Mouse (Mus musculus): Measurements from ENCODE around the gene Trip10. TPM values are rescaled to one million over a fixed set of nuclear protein-coding genes. Genes with fewer than 3 reads are reported as not detected.

The Trip10 gene
- polyA plus RNA-seq, 1 experiment = 30.3 TPM

DNA sequence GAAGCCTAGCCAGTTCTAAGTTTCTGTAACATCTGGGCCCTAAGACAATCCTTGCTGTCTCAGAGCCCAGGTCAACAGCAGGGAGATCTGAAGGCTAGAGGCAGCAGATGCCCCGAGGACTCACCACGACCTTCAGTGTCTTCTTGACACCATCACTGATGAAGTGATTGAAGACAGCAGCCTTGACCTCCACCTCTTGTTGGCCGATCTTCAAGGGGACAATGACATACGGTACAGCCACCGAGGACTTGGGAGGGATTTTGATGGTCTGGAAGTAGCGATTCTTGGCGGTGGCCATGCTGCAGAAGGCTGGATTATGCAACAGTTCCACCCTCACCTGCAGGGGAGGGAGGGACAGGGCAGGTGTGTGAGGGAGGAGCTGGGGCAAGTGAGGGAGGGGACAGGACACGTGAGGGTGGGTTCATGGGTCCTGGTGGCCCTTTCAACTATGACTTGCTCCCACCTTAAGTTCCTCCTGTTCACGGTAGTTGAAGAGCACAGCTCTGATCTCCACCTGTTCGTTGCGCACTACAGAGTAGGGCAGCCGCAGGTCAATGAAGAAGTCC is 30.8 kb upstream of the Trip10 start:
- no peak for TF ChIP-seq POLR2A (IDR thresholded peaks at IDR 0.05; ENCODE audit: low read depth, low read length)
- no peak for TF ChIP-seq CTCF (IDR thresholded peaks at IDR 0.05; ENCODE audit: extremely low read depth, insufficient read length, insufficient replicate concordance, low read depth, low read length)
- WGBS = 60% methylated on average over 12 of the region's 12 CpGs
- no peaks in the 10 kb centered on the region for H3K27me3 ChIP-seq (ENCODE audit: control insufficient read depth, insufficient read depth, low read length)
- H3K36me3 ChIP-seq (ENCODE audit: control insufficient read depth, insufficient read depth, low read length) = no peaks in the 10 kb centered on the region
- no peak overlapping the region for H3K27ac ChIP-seq (ENCODE audit: insufficient read depth, low read depth, low read length)
- no peak overlapping the region for H3K4me3 ChIP-seq (ENCODE audit: low read depth, low read length)
- H3K4me1 ChIP-seq (ENCODE audit: control insufficient read depth, insufficient read depth, insufficient read length, low read length) = 0 out of 2 replicates have a peak, but pooled peaks cover 2% of the 10 kb centered on the region

GRCm38 (mm10) chr17:57219167-57219883 is 29.9 kb upstream of the Trip10 start:
- WGBS = 16% methylated on average over 11 of the region's 11 CpGs

DNA sequence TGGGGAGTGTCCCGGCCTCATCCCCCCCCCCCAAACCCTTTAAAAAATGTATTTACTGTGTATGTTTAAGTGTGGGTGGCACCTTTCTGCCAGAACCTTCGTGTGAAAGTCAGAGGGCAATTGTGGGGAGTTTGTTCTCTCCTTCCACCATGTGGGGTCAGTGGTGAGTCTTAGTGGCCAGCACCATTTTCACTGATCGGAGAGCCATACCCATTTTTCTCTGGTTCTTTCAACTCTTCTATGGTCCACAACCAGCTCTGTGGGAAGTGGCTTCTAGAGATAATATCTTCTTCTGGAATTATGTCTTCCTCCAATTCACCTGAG is 29.4 kb upstream of the Trip10 start:
- TF ChIP-seq CTCF (IDR thresholded peaks at IDR 0.05; ENCODE audit: extremely low read depth, insufficient read length, insufficient replicate concordance, low read depth, low read length) = peak; percentile 62; the same call in 1 of the 2 replicates
- no peak for TF ChIP-seq POLR2A (IDR thresholded peaks at IDR 0.05; ENCODE audit: low read depth, low read length)
- WGBS = 10% methylated on average over 3 of the region's 3 CpGs
- Histone ChIP-seq H3K36me3 (ENCODE audit: control insufficient read depth, insufficient read depth, low read length) (no peaks in the 10 kb centered on the region), H3K4me3 (ENCODE audit: low read depth, low read length) (no peak overlapping the region), H3K27me3 (ENCODE audit: control insufficient read depth, insufficient read depth, low read length) (no peaks in the 10 kb centered on the region), H3K27ac (ENCODE audit: insufficient read depth, low read depth, low read length) (no peak overlapping the region), H3K4me1 (ENCODE audit: control insufficient read depth, insufficient read depth, insufficient read length, low read length) (0 out of 2 replicates have a peak, but pooled peaks cover 2% of the 10 kb centered on the region)

More at GRCm38 (mm10) chr17:57219167-57219883, 29.9 kb upstream of the Trip10 start:
- Histone ChIP-seq H3K4me3 (ENCODE audit: low read depth, low read length) (no peak overlapping the region), H3K4me1 (ENCODE audit: control insufficient read depth, insufficient read depth, insufficient read length, low read length) (0 out of 2 replicates have a peak, but pooled peaks cover 2% of the 10 kb centered on the region), H3K27me3 (ENCODE audit: control insufficient read depth, insufficient read depth, low read length) (no peaks in the 10 kb centered on the region), H3K27ac (ENCODE audit: insufficient read depth, low read depth, low read length) (no peak overlapping the region), H3K36me3 (ENCODE audit: control insufficient read depth, insufficient read depth, low read length) (no peaks in the 10 kb centered on the region)
- TF ChIP-seq CTCF (IDR thresholded peaks at IDR 0.05; ENCODE audit: extremely low read depth, insufficient read length, insufficient replicate concordance, low read depth, low read length) = peak; percentile 61; the same call in 1 of the 2 replicates
- no peak for TF ChIP-seq POLR2A (IDR thresholded peaks at IDR 0.05; ENCODE audit: low read depth, low read length)

- H3K36me3 ChIP-seq (ENCODE audit: control insufficient read depth, insufficient read depth, low read length) = no peaks in the 10 kb centered on the region
- no peak overlapping the region for H3K4me3 ChIP-seq (ENCODE audit: low read depth, low read length)
- 53% methylated on average over 4 of the region's 4 CpGs for WGBS
- H3K4me1 ChIP-seq (ENCODE audit: control insufficient read depth, insufficient read depth, insufficient read length, low read length) = 0 out of 2 replicates have a peak, but pooled peaks cover 2% of the 10 kb centered on the region
- H3K27me3 ChIP-seq (ENCODE audit: control insufficient read depth, insufficient read depth, low read length) = no peaks in the 10 kb centered on the region
- H3K27ac ChIP-seq (ENCODE audit: insufficient read depth, low read depth, low read length) = no peak overlapping the region
- TF ChIP-seq CTCF (IDR thresholded peaks at IDR 0.05; ENCODE audit: extremely low read depth, insufficient read length, insufficient replicate concordance, low read depth, low read length) (no peak), POLR2A (IDR thresholded peaks at IDR 0.05; ENCODE audit: low read depth, low read length) (no peak)
Measured at GRCm38 (mm10) chr17:57221911-57222310, 27.3 kb upstream of the Trip10 start.

GRCm38 (mm10) chr17:57223313-57223712 is 25.9 kb upstream of the Trip10 start:
- H3K36me3 ChIP-seq (ENCODE audit: control insufficient read depth, insufficient read depth, low read length) = no peaks in the 10 kb centered on the region
- H3K27me3 ChIP-seq (ENCODE audit: control insufficient read depth, insufficient read depth, low read length) = no peaks in the 10 kb centered on the region
- no peak overlapping the region for H3K4me3 ChIP-seq (ENCODE audit: low read depth, low read length)
- no peak overlapping the region for H3K27ac ChIP-seq (ENCODE audit: insufficient read depth, low read depth, low read length)
- 68% methylated on average over 9 of the region's 9 CpGs for WGBS
- H3K4me1 ChIP-seq (ENCODE audit: control insufficient read depth, insufficient read depth, insufficient read length, low read length) = 0 out of 2 replicates have a peak, but pooled peaks cover 2% of the 10 kb centered on the region
- no peak for TF ChIP-seq CTCF (IDR thresholded peaks at IDR 0.05; ENCODE audit: extremely low read depth, insufficient read length, insufficient replicate concordance, low read depth, low read length)
- no peak for TF ChIP-seq POLR2A (IDR thresholded peaks at IDR 0.05; ENCODE audit: low read depth, low read length)

DNA sequence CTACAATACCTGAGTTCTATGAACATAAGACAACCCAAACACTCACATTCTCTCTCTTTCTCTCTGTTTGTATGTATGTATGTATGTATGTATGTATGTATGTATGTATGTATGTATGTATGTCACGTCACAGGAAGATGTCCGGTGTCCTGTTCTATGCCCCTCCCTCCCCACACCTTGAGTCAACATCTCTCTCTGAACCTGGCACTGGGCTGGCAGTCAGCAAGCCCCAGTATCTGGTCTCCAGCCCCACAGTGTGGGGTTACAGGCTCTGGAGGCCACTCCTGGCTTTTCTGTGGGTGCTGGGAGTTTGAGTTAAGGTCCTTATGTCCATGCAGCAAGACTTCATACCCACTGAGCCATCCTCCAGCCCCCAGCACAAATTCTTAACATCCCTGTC is 21.8 kb upstream of the Trip10 start:
- H3K27me3 ChIP-seq (ENCODE audit: control insufficient read depth, insufficient read depth, low read length) = no peaks in the 10 kb centered on the region
- peaks cover 21% of the 10 kb centered on the region for H3K4me1 ChIP-seq (ENCODE audit: control insufficient read depth, insufficient read depth, insufficient read length, low read length)
- H3K27ac ChIP-seq (ENCODE audit: insufficient read depth, low read depth, low read length) = no peak overlapping the region
- WGBS = 64% methylated on average over 2 of the region's 2 CpGs
- TF ChIP-seq CTCF (IDR thresholded peaks at IDR 0.05; ENCODE audit: extremely low read depth, insufficient read length, insufficient replicate concordance, low read depth, low read length) (no peak), POLR2A (IDR thresholded peaks at IDR 0.05; ENCODE audit: low read depth, low read length) (no peak)
- no peaks in the 10 kb centered on the region for H3K36me3 ChIP-seq (ENCODE audit: control insufficient read depth, insufficient read depth, low read length)
- H3K4me3 ChIP-seq (ENCODE audit: low read depth, low read length) = no peak overlapping the region

DNA sequence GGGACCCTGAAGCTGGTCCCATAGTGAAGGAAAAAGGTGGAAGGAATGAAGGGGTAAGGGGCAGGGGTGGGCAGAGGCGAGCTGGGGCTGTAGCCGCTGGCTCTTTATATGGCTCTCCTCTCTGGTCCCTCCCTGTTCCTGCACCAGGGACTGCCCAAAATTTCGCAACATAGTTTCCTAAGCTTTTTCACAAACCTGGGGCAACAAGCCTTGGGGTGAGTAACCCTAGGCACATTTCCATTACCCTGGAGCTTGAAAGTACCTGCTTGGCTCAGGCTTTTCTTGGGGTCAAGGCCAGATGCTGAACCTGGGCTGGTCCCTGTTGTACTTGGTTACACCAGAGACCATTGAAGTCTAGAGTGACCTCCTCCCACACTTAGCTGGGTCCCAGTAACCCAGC is 21.2 kb upstream of the Trip10 start, which contains the start of gene C3:
Gene C3, minus strand, starts transcription at position 123 of the 400 bp plus-strand sequence.
- Histone ChIP-seq H3K27me3 (ENCODE audit: control insufficient read depth, insufficient read depth, low read length) (no peaks in the 10 kb centered on the region), H3K4me1 (ENCODE audit: control insufficient read depth, insufficient read depth, insufficient read length, low read length) (peaks cover 21% of the 10 kb centered on the region), H3K36me3 (ENCODE audit: control insufficient read depth, insufficient read depth, low read length) (no peaks in the 10 kb centered on the region), H3K27ac (ENCODE audit: insufficient read depth, low read depth, low read length) (no peak within 1 kb of the TSS), H3K4me3 (ENCODE audit: low read depth, low read length) (no peak within 1 kb of the TSS)
- 71% methylated on average over 3 of the region's 3 CpGs for WGBS
- TF ChIP-seq POLR2A (IDR thresholded peaks at IDR 0.05; ENCODE audit: low read depth, low read length) (no peak), CTCF (IDR thresholded peaks at IDR 0.05; ENCODE audit: extremely low read depth, insufficient read length, insufficient replicate concordance, low read depth, low read length) (no peak)

Measured in small intestine, adult 2 months (tissue).